Mouse (Mus musculus) colon, adult 2 months (tissue): ENCODE data around the gene Sirt3. TPM values are rescaled to one million over a fixed set of nuclear protein-coding genes. Genes with fewer than 3 reads are reported as not detected.

Source experiments
- polyA plus RNA-seq: library from polyadenylated mRNA; depleted of rRNA; stranded (reverse); fragments of >200 nt; gene quantifications from 2 replicates; pipeline ENCODE4 v1.2.3, GENCODE M21; 2012; rRNA removed

Sirt3 gene
- 29.5 and 34.3 TPM in 2 replicates for polyA plus RNA-seq

GRCm38 (mm10) chr7:140881696-140882468, at the start of gene Sirt3, which contains the start of gene Psmd13:
Sirt3 (minus strand) TSS chr7:140882309.
Psmd13 (plus strand) TSS chr7:140881968.

GRCm38 (mm10) chr7:140920418-140921029, 38.4 kb upstream of the Sirt3 start, which contains the start of gene Nlrp6:
Nlrp6 (plus strand) TSS chr7:140920902.

GRCm38 (mm10) chr7:140900220-140900619, 18.1 kb upstream of the Sirt3 start, which contains the start of gene Cox8b:
Cox8b (minus strand) TSS chr7:140900446.

GRCm38 (mm10) chr7:140857550-140858505, 24.3 kb downstream of the Sirt3 start, which contains the start of gene Bet1l:
Bet1l (minus strand) TSS chr7:140857577.

GRCm38 (mm10) chr7:140856785-140857549, 25.1 kb downstream of the Sirt3 start, which contains the start of gene Ric8a:
Ric8a (plus strand) TSS chr7:140856957.

GRCm38 (mm10) chr7:140855860-140856784, 26.0 kb downstream of the Sirt3 start, which contains the start of gene Gm45785:
Gm45785 (minus strand) TSS chr7:140856331.

GRCm38 (mm10) chr7:140847755-140848580, 34.1 kb downstream of the Sirt3 start, which contains the start of gene Odf3:
Odf3 (plus strand) TSS chr7:140847805.

GRCm38 (mm10) chr7:140844905-140845665, 37.0 kb downstream of the Sirt3 start, which contains the start of gene Scgb1c1:
Scgb1c1 (plus strand) TSS chr7:140845547.

GRCm38 (mm10) chr7:140834968-140835757, 46.9 kb downstream of the Sirt3 start, which contains the start of gene Urah:
Urah (plus strand) TSS chr7:140835018.

GRCm38 (mm10) chr7:140821653-140822329, 60.3 kb downstream of the Sirt3 start, which contains the start of gene Zfp941:
Zfp941 (minus strand) TSS chr7:140822178.

Other genes starting within 250 kb of the Sirt3 start
- gene Olfr53, start 235.9 kb downstream of the Sirt3 start, polyA plus RNA-seq, result not detected in 2 replicates
- not detected in 2 replicates for gene Olfr539, start 222.4 kb downstream of the Sirt3 start, polyA plus RNA-seq
- not detected in 2 replicates for gene Olfr45, start 200.4 kb downstream of the Sirt3 start, polyA plus RNA-seq
- not detected in 2 replicates for gene Olfr541, start 185.0 kb downstream of the Sirt3 start, polyA plus RNA-seq
- 0.91 and 3.0 TPM in 2 replicates for gene Cyp2e1, start 118.6 kb downstream of the Sirt3 start, polyA plus RNA-seq
- 0.07 and 0.17 TPM in 2 replicates for gene Syce1, start 94.5 kb downstream of the Sirt3 start, polyA plus RNA-seq
- 0.09 and 0.19 TPM in 2 replicates for gene Zfp941, start 60.1 kb downstream of the Sirt3 start, polyA plus RNA-seq
- 63.2 and 78.4 TPM in 2 replicates for gene Urah, start 47.3 kb downstream of the Sirt3 start, polyA plus RNA-seq
- gene Scgb1c1, start 36.8 kb downstream of the Sirt3 start, polyA plus RNA-seq, result not detected in 2 replicates
- not detected in 2 replicates for gene Odf3, start 34.5 kb downstream of the Sirt3 start, polyA plus RNA-seq
- gene Gm45785, start 26.0 kb downstream of the Sirt3 start, polyA plus RNA-seq, result 2.8 TPM in 1 of 2 replicates, not detected in the other
- 109 and 117 TPM in 2 replicates for gene Ric8a, start 25.4 kb downstream of the Sirt3 start, polyA plus RNA-seq
- 23.7 and 24.1 TPM in 2 replicates for gene Bet1l, start 24.7 kb downstream of the Sirt3 start, polyA plus RNA-seq
- gene Psmd13, start 341 bp downstream of the Sirt3 start, polyA plus RNA-seq, result 53.8 and 58.2 TPM in 2 replicates
- gene Cox8b, start 18.1 kb upstream of the Sirt3 start, polyA plus RNA-seq, result 3.4 and 4.0 TPM in 2 replicates
- gene Nlrp6, start 38.6 kb upstream of the Sirt3 start, polyA plus RNA-seq, result 82.3 and 99.4 TPM in 2 replicates
- gene Pgghg, start 59.1 kb upstream of the Sirt3 start, polyA plus RNA-seq, result 40.3 and 53.5 TPM in 2 replicates
- gene Ifitm5, start 68.0 kb upstream of the Sirt3 start, polyA plus RNA-seq, result 1.5 and 1.6 TPM in 2 replicates
- not detected in 2 replicates for gene Gm45717, start 73.6 kb upstream of the Sirt3 start, polyA plus RNA-seq
- 481 and 681 TPM in 2 replicates for gene Ifitm2, start 73.7 kb upstream of the Sirt3 start, polyA plus RNA-seq
- gene Ifitm1, start 84.9 kb upstream of the Sirt3 start, polyA plus RNA-seq, result 83.6 and 107 TPM in 2 replicates
- 135 and 161 TPM in 2 replicates for gene Ifitm3, start 128.5 kb upstream of the Sirt3 start, polyA plus RNA-seq
- gene Ifitm6, start 135.6 kb upstream of the Sirt3 start, polyA plus RNA-seq, result 1.1 and 2.9 TPM in 2 replicates
- not detected in 2 replicates for gene Gm17387, start 146.8 kb upstream of the Sirt3 start, polyA plus RNA-seq
- gene B4galnt4, start 178.8 kb upstream of the Sirt3 start, polyA plus RNA-seq, result 3.7 and 5.0 TPM in 2 replicates
- 141 and 148 TPM in 2 replicates for gene Pkp3, start 195.9 kb upstream of the Sirt3 start, polyA plus RNA-seq
- 41.9 and 54.5 TPM in 2 replicates for gene Sigirr, start 218.3 kb upstream of the Sirt3 start, polyA plus RNA-seq
- gene Ano9, start 235.5 kb upstream of the Sirt3 start, polyA plus RNA-seq, result 60.4 and 80.5 TPM in 2 replicates
- 29.2 and 32.7 TPM in 2 replicates for gene Ptdss2, start 240.1 kb upstream of the Sirt3 start, polyA plus RNA-seq